Mouse (Mus musculus): ENCODE measurements around the gene Btbd9. TPM values are rescaled to one million over a fixed set of nuclear protein-coding genes. Genes with fewer than 3 reads are reported as not detected.

Btbd9 gene
- polyA plus RNA-seq, 1 experiment: 32.7 TPM

- TF ChIP-seq CTCF (IDR thresholded peaks at IDR 0.05; ENCODE audit: borderline replicate concordance, insufficient read depth, low read depth, low read length): no peak
- TF ChIP-seq POLR2A (IDR thresholded peaks at IDR 0.05; ENCODE audit: borderline replicate concordance, insufficient read depth, low read length): no peak
- Histone ChIP-seq H3K4me1 (ENCODE audit: control insufficient read depth, insufficient read depth, low read length) (no peaks in the 10 kb centered on the region), H3K27me3 (ENCODE audit: control insufficient read depth, insufficient read depth, low read length) (no peaks in the 10 kb centered on the region), H3K27ac (ENCODE audit: insufficient read depth, low read length) (no peak overlapping the region), H3K4me3 (replicated peaks; ENCODE audit: insufficient read depth, low read depth, low read length) (no peak overlapping the region)
- WGBS: 74% methylated on average over 3 of the region's 3 CpGs
- no peak for DNase-seq
Measured at GRCm38 (mm10) chr17:30564407-30564806, 11.9 kb downstream of the Btbd9 start.

- TF ChIP-seq CTCF (IDR thresholded peaks at IDR 0.05; ENCODE audit: borderline replicate concordance, insufficient read depth, low read depth, low read length) (no peak), POLR2A (IDR thresholded peaks at IDR 0.05; ENCODE audit: borderline replicate concordance, insufficient read depth, low read length) (no peak)
- H3K4me3 ChIP-seq (replicated peaks; ENCODE audit: insufficient read depth, low read depth, low read length): no peak overlapping the region
- H3K27ac ChIP-seq (ENCODE audit: insufficient read depth, low read length): no peak overlapping the region
- H3K4me1 ChIP-seq (ENCODE audit: control insufficient read depth, insufficient read depth, low read length): no peaks in the 10 kb centered on the region
- H3K27me3 ChIP-seq (ENCODE audit: control insufficient read depth, insufficient read depth, low read length): no peaks in the 10 kb centered on the region
- no peak for DNase-seq
- WGBS: 85% methylated on average over 6 of the region's 6 CpGs
Measured at GRCm38 (mm10) chr17:30563484-30564075, 12.7 kb downstream of the Btbd9 start.

GRCm38 (mm10) chr17:30562770-30563169 lies 13.5 kb downstream of the Btbd9 start:
- 21% methylated on average over 2 of the region's 2 CpGs for WGBS
- no peak overlapping the region for H3K4me3 ChIP-seq (replicated peaks; ENCODE audit: insufficient read depth, low read depth, low read length)
- H3K27ac ChIP-seq (ENCODE audit: insufficient read depth, low read length): no peak overlapping the region
- no peaks in the 10 kb centered on the region; the same call in 1 of the 2 replicates for H3K4me1 ChIP-seq (ENCODE audit: control insufficient read depth, insufficient read depth, low read length)
- TF ChIP-seq POLR2A (IDR thresholded peaks at IDR 0.05; ENCODE audit: borderline replicate concordance, insufficient read depth, low read length) (no peak), CTCF (IDR thresholded peaks at IDR 0.05; ENCODE audit: borderline replicate concordance, insufficient read depth, low read depth, low read length) (no peak)
- peak; percentile 54 to 70 for DNase-seq
- H3K27me3 ChIP-seq (ENCODE audit: control insufficient read depth, insufficient read depth, low read length): no peaks in the 10 kb centered on the region

- TF ChIP-seq CTCF (IDR thresholded peaks at IDR 0.05; ENCODE audit: borderline replicate concordance, insufficient read depth, low read depth, low read length) (peak; percentile 53; the same call in 1 of the 2 replicates), POLR2A (IDR thresholded peaks at IDR 0.05; ENCODE audit: borderline replicate concordance, insufficient read depth, low read length) (no peak)
- Histone ChIP-seq H3K4me1 (ENCODE audit: control insufficient read depth, insufficient read depth, low read length) (no peaks in the 10 kb centered on the region; the same call in 1 of the 2 replicates), H3K27me3 (ENCODE audit: control insufficient read depth, insufficient read depth, low read length) (no peaks in the 10 kb centered on the region), H3K27ac (ENCODE audit: insufficient read depth, low read length) (no peak overlapping the region), H3K4me3 (replicated peaks; ENCODE audit: insufficient read depth, low read depth, low read length) (no peak overlapping the region)
- peak; percentile 34 to 61 for DNase-seq
- WGBS: 66% methylated on average over 3 of the region's 3 CpGs
Measured at GRCm38 (mm10) chr17:30559536-30559935, 16.8 kb downstream of the Btbd9 start.

GRCm38 (mm10) chr17:30558623-30559022 lies 17.7 kb downstream of the Btbd9 start:
- TF ChIP-seq POLR2A (IDR thresholded peaks at IDR 0.05; ENCODE audit: borderline replicate concordance, insufficient read depth, low read length): no peak
- TF ChIP-seq CTCF (IDR thresholded peaks at IDR 0.05; ENCODE audit: borderline replicate concordance, insufficient read depth, low read depth, low read length): no peak
- WGBS: 81% methylated on average over 2 of the region's 2 CpGs
- H3K4me3 ChIP-seq (replicated peaks; ENCODE audit: insufficient read depth, low read depth, low read length): no peak overlapping the region
- no peaks in the 10 kb centered on the region; the same call in 1 of the 2 replicates for H3K4me1 ChIP-seq (ENCODE audit: control insufficient read depth, insufficient read depth, low read length)
- no peak overlapping the region for H3K27ac ChIP-seq (ENCODE audit: insufficient read depth, low read length)
- no peak for DNase-seq
- H3K27me3 ChIP-seq (ENCODE audit: control insufficient read depth, insufficient read depth, low read length): no peaks in the 10 kb centered on the region

GRCm38 (mm10) chr17:30556512-30556911 lies 19.8 kb downstream of the Btbd9 start:
- no peak for TF ChIP-seq CTCF (IDR thresholded peaks at IDR 0.05; ENCODE audit: borderline replicate concordance, insufficient read depth, low read depth, low read length)
- TF ChIP-seq POLR2A (IDR thresholded peaks at IDR 0.05; ENCODE audit: borderline replicate concordance, insufficient read depth, low read length): no peak
- H3K27me3 ChIP-seq (ENCODE audit: control insufficient read depth, insufficient read depth, low read length): no peaks in the 10 kb centered on the region

GRCm38 (mm10) chr17:30553027-30553937 lies 23.0 kb downstream of the Btbd9 start:
- peak in 1 of 2 experiments; percentile 49 for DNase-seq
- no peak for TF ChIP-seq POLR2A (IDR thresholded peaks at IDR 0.05; ENCODE audit: borderline replicate concordance, insufficient read depth, low read length)
- TF ChIP-seq CTCF (IDR thresholded peaks at IDR 0.05; ENCODE audit: borderline replicate concordance, insufficient read depth, low read depth, low read length): no peak

More at GRCm38 (mm10) chr17:30556512-30556911, 19.8 kb downstream of the Btbd9 start:
- no peak overlapping the region for H3K4me3 ChIP-seq (replicated peaks; ENCODE audit: insufficient read depth, low read depth, low read length)
- DNase-seq: no peak
- WGBS: 94% methylated on average over 3 of the region's 3 CpGs
- H3K4me1 ChIP-seq (ENCODE audit: control insufficient read depth, insufficient read depth, low read length): no peaks in the 10 kb centered on the region; the same call in 1 of the 2 replicates
- H3K27ac ChIP-seq (ENCODE audit: insufficient read depth, low read length): no peak overlapping the region

More at GRCm38 (mm10) chr17:30553027-30553937, 23.0 kb downstream of the Btbd9 start:
- no peaks in the 10 kb centered on the region for H3K27me3 ChIP-seq (ENCODE audit: control insufficient read depth, insufficient read depth, low read length)
- 94% methylated on average over 4 of the region's 4 CpGs for WGBS
- H3K4me1 ChIP-seq (ENCODE audit: control insufficient read depth, insufficient read depth, low read length): no peaks in the 10 kb centered on the region; the same call in 1 of the 2 replicates
- no peak overlapping the region for H3K27ac ChIP-seq (ENCODE audit: insufficient read depth, low read length)
- no peak overlapping the region for H3K4me3 ChIP-seq (replicated peaks; ENCODE audit: insufficient read depth, low read depth, low read length)
